Mouse (Mus musculus) liver, adult 2 months (tissue): ENCODE results near the gene Itsn2.

Source experiments
- CTCF ChIP-seq: fragments of 200-500 bp; IDR thresholded peaks from 2 replicates; pipeline ENCODE4 v1.5.1; 2011; ENCODE audit warnings: low read depth, low read length, control low read depth
- POLR2A ChIP-seq: fragments of 200-500 bp; IDR thresholded peaks from 2 replicates; pipeline ENCODE4 v1.6.1; 2011; ENCODE audit warnings: low read length, control low read depth; ENCODE audit not compliant: insufficient read depth; ENCODE audit errors: extremely low read depth

DNA sequence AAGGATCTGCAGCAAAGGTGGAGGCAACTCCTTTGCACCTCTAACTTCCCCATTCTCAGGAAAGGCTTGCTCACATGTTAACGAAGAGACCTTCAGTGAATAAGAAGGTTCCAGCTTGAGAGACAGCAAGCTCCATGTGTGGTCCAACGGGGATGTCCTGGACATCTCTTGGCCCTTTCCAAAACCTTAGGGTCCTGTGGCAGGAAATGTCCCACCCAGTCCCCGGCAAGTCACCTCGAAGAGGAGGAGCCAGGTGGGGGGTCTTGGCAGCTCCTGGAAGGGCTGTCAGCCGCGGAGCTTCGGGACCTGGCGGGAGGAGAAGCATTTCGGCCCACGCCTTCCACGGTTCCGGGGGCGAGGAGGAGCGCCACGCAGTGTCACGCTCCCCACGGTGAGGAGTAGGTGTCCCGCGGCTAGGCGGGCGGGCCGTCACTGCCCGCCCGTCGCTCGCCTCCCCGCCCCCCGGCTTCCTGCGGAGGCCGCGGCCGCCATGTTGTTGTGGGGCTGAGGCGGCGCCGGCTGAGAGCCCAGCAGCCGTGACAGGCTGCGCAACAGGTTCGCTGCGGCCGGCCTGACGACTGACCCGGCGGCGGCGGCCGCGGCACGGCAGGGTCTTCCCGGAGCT is at the start of gene Itsn2, which contains the start of gene Gm3625:
- peak; percentile 62; the same call in 1 of the 2 replicates for TF ChIP-seq POLR2A
- TF ChIP-seq CTCF, result no peak
